Mouse (Mus musculus) right cerebral cortex, adult 2 months (tissue): ENCODE results near the gene Grik4.
"Not testable (repeated sequence)": the region's sequence is repeated elsewhere in the genome, so short reads cannot be mapped to it uniquely, and the experiment has no call there.

ENCODE experiments used
- DNase-seq, 2 experiments: peaks; one replicate each; pipeline ENCODE4 v3.0.0; 2021 to 2022; ENCODE audit warnings: low spot score in 2 of 2

The Grik4 gene

GRCm38 (mm10) chr9:42799242-42799641 lies 145.1 kb downstream of the Grik4 start:
- DNase-seq = no peak

- no peak for DNase-seq
These were observed 146.0 kb downstream of the Grik4 start for GRCm38 (mm10) chr9:42798280-42798679.

- DNase-seq = no peak
These were observed 147.0 kb downstream of the Grik4 start for GRCm38 (mm10) chr9:42797276-42797675.

GRCm38 (mm10) chr9:42795881-42796280 lies 148.4 kb downstream of the Grik4 start:
- DNase-seq = peak in 1 of 2 experiments; percentile 22

GRCm38 (mm10) chr9:42794006-42794405 lies 150.3 kb downstream of the Grik4 start:
- DNase-seq = no peak

- DNase-seq = no peak
These were observed 150.7 kb downstream of the Grik4 start for GRCm38 (mm10) chr9:42793581-42793980.

GRCm38 (mm10) chr9:42792381-42792780 lies 151.9 kb downstream of the Grik4 start:
- no peak for DNase-seq

GRCm38 (mm10) chr9:42791779-42792178 lies 152.5 kb downstream of the Grik4 start:
- DNase-seq = no peak

GRCm38 (mm10) chr9:42791346-42791745 lies 152.9 kb downstream of the Grik4 start:
- DNase-seq = no peak

GRCm38 (mm10) chr9:42788471-42788870 lies 155.8 kb downstream of the Grik4 start:
- peak; percentile 56 to 61 for DNase-seq

- DNase-seq = no peak
These were observed 157.4 kb downstream of the Grik4 start for GRCm38 (mm10) chr9:42786882-42787281.

GRCm38 (mm10) chr9:42786286-42786685 lies 158.0 kb downstream of the Grik4 start:
- no peak for DNase-seq

- no peak for DNase-seq
These were observed 159.0 kb downstream of the Grik4 start for GRCm38 (mm10) chr9:42785173-42785830.

GRCm38 (mm10) chr9:42783248-42783903 lies 160.9 kb downstream of the Grik4 start:
- no peak for DNase-seq

- not testable (repeated sequence) for DNase-seq
These were observed 165.6 kb downstream of the Grik4 start for GRCm38 (mm10) chr9:42778471-42779263.

GRCm38 (mm10) chr9:42777913-42778312 lies 166.4 kb downstream of the Grik4 start:
- DNase-seq = no peak

GRCm38 (mm10) chr9:42776804-42777203 lies 167.5 kb downstream of the Grik4 start:
- no peak for DNase-seq

- no peak for DNase-seq
These were observed 179.3 kb downstream of the Grik4 start for GRCm38 (mm10) chr9:42764823-42765560.

- no peak for DNase-seq
These were observed 185.5 kb downstream of the Grik4 start for GRCm38 (mm10) chr9:42758682-42759205.

- no peak for DNase-seq
These were observed 187.2 kb downstream of the Grik4 start for GRCm38 (mm10) chr9:42757012-42757640.

GRCm38 (mm10) chr9:42754699-42755098 lies 189.6 kb downstream of the Grik4 start:
- DNase-seq = no peak
